Mouse (Mus musculus) hindbrain, embryonic 11.5 days (tissue): ENCODE measurements around the gene Hic2. TPM values are rescaled to one million over a fixed set of nuclear protein-coding genes. Genes with fewer than 3 reads are reported as not detected.

ENCODE experiments used
- ATAC-seq: fragments of 200-750 bp; cut with Nextera tagmentation; 2 replicates; pipeline ENCODE4 v1.8.0; 2017; ENCODE audit warnings: mild to moderate bottlenecking, moderate TSS enrichment, moderate library complexity; ENCODE audit not compliant: low FRiP score
- DNase-seq: peaks from one replicate; pipeline ENCODE4 v3.0.0-alpha.2; 2015; ENCODE audit warnings: low spot score
- H3K27ac ChIP-seq: fragments of 300-500 bp; sonication (generic); 2 replicates; pipeline ENCODE4 v1.5.1; 2014; ENCODE audit warnings: mild to moderate bottlenecking, low read depth, low read length
- H3K27me3 ChIP-seq: fragments of 300-500 bp; sonication (generic); 2 replicates; pipeline ENCODE4 v1.6.1; 2014; ENCODE audit warnings: mild to moderate bottlenecking, low read length, moderate library complexity, mixed read lengths; ENCODE audit not compliant: control insufficient read depth, insufficient read depth
- H3K36me3 ChIP-seq: fragments of 300-500 bp; sonication (generic); 2 replicates; pipeline ENCODE4 v1.6.1; 2014; ENCODE audit warnings: mild to moderate bottlenecking, low read length, moderate library complexity, mixed read lengths; ENCODE audit not compliant: control insufficient read depth, insufficient read depth
- H3K4me1 ChIP-seq: fragments of 300-500 bp; sonication (generic); replicated peaks from 2 replicates; pipeline ENCODE4 v1.6.1; 2014; ENCODE audit warnings: low read length, mixed read lengths; ENCODE audit not compliant: control insufficient read depth, insufficient read depth
- H3K4me2 ChIP-seq: fragments of 300-500 bp; sonication (generic); replicated peaks from 2 replicates; pipeline ENCODE4 v1.6.1; 2014; ENCODE audit warnings: mild to moderate bottlenecking, low read depth, low read length
- H3K4me3 ChIP-seq: fragments of 300-500 bp; sonication (generic); 2 replicates; pipeline ENCODE4 v1.5.1; 2014; ENCODE audit warnings: low read depth, low read length
- H3K9ac ChIP-seq: fragments of 300-500 bp; sonication (generic); 2 replicates; pipeline ENCODE4 v1.6.1; 2014; ENCODE audit warnings: low read depth, low read length
- H3K9me3 ChIP-seq: fragments of 300-500 bp; sonication (generic); 2 replicates; pipeline ENCODE4 v1.6.1; 2016; ENCODE audit warnings: low read length; ENCODE audit not compliant: control insufficient read depth
- WGBS: fragments of 180-500 bp; shearing (Covaris S2); extraction: QIAGEN DNeasy Blood & Tissue Kit; methylation state at CpG from one replicate; pipeline ENCODE4 v1.1.7; 2014; 5-methylcytosine and 5-hydroxymethylcytosine counted together
- polyA plus RNA-seq: library from polyadenylated mRNA; unstranded; fragments of >200 nt; fragmentation: Nextera tagmentation; extraction: Ambion mirVana; gene quantifications from 2 replicates; pipeline ENCODE4 v1.2.1, GENCODE M21; 2014

Hic2 gene
- polyA plus RNA-seq, 1 experiment from 2014 or later = 7.9 TPM

GRCm38 (mm10) chr16:17303521-17304245 is 70.3 kb downstream of the Hic2 start:
- DNase-seq = no peak
- no peaks in the 10 kb centered on the region for H3K4me1 ChIP-seq
- H3K4me3 ChIP-seq = no peak overlapping the region
- H3K27me3 ChIP-seq = no peaks in the 10 kb centered on the region
- H3K27ac ChIP-seq = no peak overlapping the region
- WGBS = 84% methylated on average over 5 of the region's 5 CpGs
- no peak overlapping the region for H3K9ac ChIP-seq
- no peaks in the 10 kb centered on the region for H3K36me3 ChIP-seq
- H3K4me2 ChIP-seq = no peak overlapping the region
- H3K9me3 ChIP-seq = no peaks in the 10 kb centered on the region
- ATAC-seq = no peak

GRCm38 (mm10) chr16:17307461-17307860 is 74.1 kb downstream of the Hic2 start:
- WGBS = 88% methylated on average over 5 of the region's 5 CpGs
- ATAC-seq (no peak), DNase-seq (no peak)
- H3K36me3 ChIP-seq = 0 out of 2 replicates have a peak, but pooled peaks cover 2% of the 10 kb centered on the region
- H3K4me3 ChIP-seq = no peak overlapping the region
- no peak overlapping the region for H3K9ac ChIP-seq
- H3K27ac ChIP-seq = no peak overlapping the region
- H3K4me2 ChIP-seq = no peak overlapping the region
- no peaks in the 10 kb centered on the region for H3K9me3 ChIP-seq
- no peaks in the 10 kb centered on the region for H3K4me1 ChIP-seq
- no peaks in the 10 kb centered on the region for H3K27me3 ChIP-seq

GRCm38 (mm10) chr16:17309036-17309435 is 75.7 kb downstream of the Hic2 start:
- no peaks in the 10 kb centered on the region for H3K27me3 ChIP-seq
- WGBS = 95% methylated on average over 10 of the region's 10 CpGs
- H3K9me3 ChIP-seq = no peaks in the 10 kb centered on the region
- no peak for DNase-seq
- 0 out of 2 replicates have a peak, but pooled peaks cover 5% of the 10 kb centered on the region for H3K36me3 ChIP-seq
- no peak overlapping the region for H3K9ac ChIP-seq
- ATAC-seq = no peak
- no peak overlapping the region for H3K27ac ChIP-seq
- no peak overlapping the region for H3K4me2 ChIP-seq
- no peak overlapping the region for H3K4me3 ChIP-seq
- no peaks in the 10 kb centered on the region for H3K4me1 ChIP-seq

- Histone ChIP-seq H3K9me3 (no peaks in the 10 kb centered on the region), H3K4me3 (no peak overlapping the region), H3K4me1 (no peaks in the 10 kb centered on the region), H3K36me3 (0 out of 2 replicates have a peak, but pooled peaks cover 5% of the 10 kb centered on the region), H3K4me2 (no peak overlapping the region), H3K9ac (no peak overlapping the region), H3K27me3 (no peaks in the 10 kb centered on the region), H3K27ac (no peak overlapping the region)
- no peak for ATAC-seq
- DNase-seq = no peak
- WGBS = 93% methylated on average over 5 of the region's 5 CpGs
These were observed 79.2 kb downstream of the Hic2 start for GRCm38 (mm10) chr16:17312531-17312930.

Other genes with a start within 250 kb of the Hic2 start
- 91.6 and 108 TPM in 2 replicates for gene Ypel1, start 163.9 kb upstream of the Hic2 start, polyA plus RNA-seq
- 149 and 154 TPM in 2 replicates for gene Ppil2, start 122.3 kb upstream of the Hic2 start, polyA plus RNA-seq
- gene 2610318N02Rik, start 108.4 kb upstream of the Hic2 start, polyA plus RNA-seq = 98.3 and 107 TPM in 2 replicates
- 67.1 and 70.9 TPM in 2 replicates for gene Sdf2l1, start 101.2 kb upstream of the Hic2 start, polyA plus RNA-seq
- 11.4 and 11.9 TPM in 2 replicates for gene Ydjc, start 89.0 kb upstream of the Hic2 start, polyA plus RNA-seq
- gene Ccdc116, start 86.3 kb upstream of the Hic2 start, polyA plus RNA-seq = 0.31 and 1.0 TPM in 2 replicates
- gene Ube2l3, start 30.9 kb upstream of the Hic2 start, polyA plus RNA-seq = 415 and 422 TPM in 2 replicates
- 0.78 and 1.0 TPM in 2 replicates for gene Rimbp3, start 25.0 kb upstream of the Hic2 start, polyA plus RNA-seq
- gene Tmem191c, start 42.5 kb downstream of the Hic2 start, polyA plus RNA-seq = 5.7 and 7.7 TPM in 2 replicates
- 0.24 and 0.74 TPM in 2 replicates for gene Serpind1, start 97.8 kb downstream of the Hic2 start, polyA plus RNA-seq
- 8.3 and 9.0 TPM in 2 replicates for gene Snap29, start 172.4 kb downstream of the Hic2 start, polyA plus RNA-seq
- gene Pi4ka, start 172.7 kb downstream of the Hic2 start, polyA plus RNA-seq = 43.4 and 45.3 TPM in 2 replicates
- gene Crkl, start 218.4 kb downstream of the Hic2 start, polyA plus RNA-seq = 79.1 and 87.5 TPM in 2 replicates